Mouse (Mus musculus): ENCODE results near the gene Hils1. TPM values are rescaled to one million over a fixed set of nuclear protein-coding genes. Genes with fewer than 3 reads are reported as not detected.

Hils1 gene
- not detected in 2 replicates for polyA plus RNA-seq (2015; fragmentation: Nextera tagmentation; extraction: Ambion mirVana)

GRCm38 (mm10) chr11:94967419-94967818 lies at the start of gene Hils1:
Gene Hils1, plus strand, starts transcription at chr11:94967593.
- no peak for ATAC-seq (ENCODE audit: insufficient read depth, low FRiP score)
- Histone ChIP-seq H3K4me3 (replicated peaks; ENCODE audit: low read length) (no peak within 1 kb of the TSS), H3K4me2 (ENCODE audit: low read depth, low read length) (no peak within 1 kb of the TSS), H3K9ac (ENCODE audit: low read length) (no peak within 1 kb of the TSS), H3K36me3 (ENCODE audit: control insufficient read depth, insufficient read depth, low read length) (no peaks in the 10 kb centered on the region), H3K9me3 (replicated peaks; ENCODE audit: control insufficient read depth, low read length) (no peaks in the 10 kb centered on the region), H3K27me3 (ENCODE audit: control insufficient read depth, insufficient read depth, low read length) (no peaks in the 10 kb centered on the region; the same call in 1 of the 2 replicates), H3K27ac (ENCODE audit: low read length) (no peak within 1 kb of the TSS), H3K4me1 (ENCODE audit: control insufficient read depth, insufficient read depth, low read length) (no peaks in the 10 kb centered on the region)
- 36% methylated on average over 4 of the region's 4 CpGs for WGBS

DNA sequence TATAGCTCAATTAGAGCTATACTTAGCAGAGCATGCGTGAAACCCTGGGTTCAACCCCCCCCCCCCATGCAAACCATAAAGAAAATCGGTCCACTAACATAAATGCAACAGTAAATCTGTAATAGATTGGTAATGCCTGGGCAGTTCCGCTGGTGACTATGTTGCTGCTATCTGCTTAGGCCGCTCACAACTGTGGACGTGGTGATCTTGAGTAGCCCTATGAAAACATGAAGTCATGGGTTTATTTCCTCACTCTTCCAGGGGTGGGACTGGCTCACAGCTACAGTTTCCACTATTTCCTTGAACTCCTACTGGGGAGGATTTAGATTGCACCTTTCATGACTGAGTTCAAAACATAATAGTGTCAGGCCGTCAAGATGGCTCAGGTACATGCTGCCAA lies 49.7 kb upstream of the Hils1 start:
- H3K9ac ChIP-seq (ENCODE audit: low read length) = no peak overlapping the region
- H3K4me2 ChIP-seq (ENCODE audit: low read depth, low read length) = no peak overlapping the region
- H3K27me3 ChIP-seq (ENCODE audit: control insufficient read depth, insufficient read depth, low read length) = no peaks in the 10 kb centered on the region
- peak; percentile 42; the same call in 1 of the 2 replicates for ATAC-seq (ENCODE audit: insufficient read depth, low FRiP score)
- peak overlapping the region; percentile 74 for H3K27ac ChIP-seq (ENCODE audit: low read length)
- WGBS = 54% methylated on average over 6 of the region's 6 CpGs
- no peaks in the 10 kb centered on the region for H3K9me3 ChIP-seq (replicated peaks; ENCODE audit: control insufficient read depth, low read length)
- peaks cover 26% of the 10 kb centered on the region for H3K4me1 ChIP-seq (ENCODE audit: control insufficient read depth, insufficient read depth, low read length)
- no peak overlapping the region for H3K4me3 ChIP-seq (replicated peaks; ENCODE audit: low read length)
- H3K36me3 ChIP-seq (ENCODE audit: control insufficient read depth, insufficient read depth, low read length) = no peaks in the 10 kb centered on the region

DNA sequence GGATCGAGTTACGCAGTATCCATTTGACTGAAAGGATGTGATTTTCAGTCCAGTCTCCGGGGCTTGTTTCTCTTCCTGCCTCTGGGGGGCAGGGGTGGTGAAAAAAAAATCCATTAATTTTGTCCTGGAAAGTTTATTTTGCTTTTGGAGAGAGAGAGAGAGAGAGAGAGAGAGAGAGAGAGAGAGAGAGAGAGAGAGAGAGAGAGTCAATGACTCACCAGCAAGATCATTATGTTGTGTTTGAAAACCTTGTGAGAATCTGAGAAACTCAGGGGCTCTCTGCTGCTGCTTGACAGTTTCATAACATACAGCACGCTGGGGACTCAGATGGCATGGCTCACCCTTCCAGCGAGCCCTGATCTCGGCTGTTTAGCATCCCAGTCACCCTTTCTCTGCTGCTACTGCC lies 46.4 kb upstream of the Hils1 start:
- Histone ChIP-seq H3K36me3 (ENCODE audit: control insufficient read depth, insufficient read depth, low read length) (no peaks in the 10 kb centered on the region), H3K4me2 (ENCODE audit: low read depth, low read length) (no peak overlapping the region), H3K27ac (ENCODE audit: low read length) (peak overlapping the region; percentile 49), H3K9me3 (replicated peaks; ENCODE audit: control insufficient read depth, low read length) (no peaks in the 10 kb centered on the region), H3K27me3 (ENCODE audit: control insufficient read depth, insufficient read depth, low read length) (no peaks in the 10 kb centered on the region), H3K4me3 (replicated peaks; ENCODE audit: low read length) (no peak overlapping the region), H3K4me1 (ENCODE audit: control insufficient read depth, insufficient read depth, low read length) (peaks cover 14% of the 10 kb centered on the region), H3K9ac (ENCODE audit: low read length) (no peak overlapping the region)
- WGBS = 19% methylated on average over 6 of the region's 6 CpGs
- no peak for ATAC-seq (ENCODE audit: insufficient read depth, low FRiP score)

DNA sequence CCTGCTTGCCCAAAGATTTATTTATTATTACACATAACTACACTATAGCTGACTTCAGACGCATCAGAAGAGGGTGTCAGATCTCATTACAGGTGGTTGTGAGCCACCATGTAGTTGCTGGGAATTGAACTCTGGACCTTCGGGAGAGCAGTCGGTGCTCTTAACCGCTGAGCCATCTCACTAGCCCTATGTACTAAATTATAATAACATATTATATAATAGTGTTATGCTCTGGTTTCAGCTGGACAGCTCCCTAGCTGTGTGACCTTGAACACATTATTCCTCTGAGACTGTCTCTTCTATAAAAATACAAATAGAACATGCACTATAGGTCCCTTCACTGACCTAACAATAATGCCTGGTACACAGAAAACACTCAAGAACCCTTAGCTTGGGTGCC lies 42.4 kb upstream of the Hils1 start:
- Histone ChIP-seq H3K9ac (ENCODE audit: low read length) (no peak overlapping the region), H3K4me3 (replicated peaks; ENCODE audit: low read length) (no peak overlapping the region), H3K4me1 (ENCODE audit: control insufficient read depth, insufficient read depth, low read length) (peaks cover 28% of the 10 kb centered on the region), H3K9me3 (replicated peaks; ENCODE audit: control insufficient read depth, low read length) (no peaks in the 10 kb centered on the region), H3K27me3 (ENCODE audit: control insufficient read depth, insufficient read depth, low read length) (no peaks in the 10 kb centered on the region), H3K36me3 (ENCODE audit: control insufficient read depth, insufficient read depth, low read length) (no peaks in the 10 kb centered on the region), H3K27ac (ENCODE audit: low read length) (no peak overlapping the region), H3K4me2 (ENCODE audit: low read depth, low read length) (no peak overlapping the region)
- no peak for ATAC-seq (ENCODE audit: insufficient read depth, low FRiP score)
- 86% methylated on average over 4 of the region's 4 CpGs for WGBS

GRCm38 (mm10) chr11:94926431-94926830 lies 41.0 kb upstream of the Hils1 start:
- H3K4me1 ChIP-seq (ENCODE audit: control insufficient read depth, insufficient read depth, low read length) = peaks cover 30% of the 10 kb centered on the region

DNA sequence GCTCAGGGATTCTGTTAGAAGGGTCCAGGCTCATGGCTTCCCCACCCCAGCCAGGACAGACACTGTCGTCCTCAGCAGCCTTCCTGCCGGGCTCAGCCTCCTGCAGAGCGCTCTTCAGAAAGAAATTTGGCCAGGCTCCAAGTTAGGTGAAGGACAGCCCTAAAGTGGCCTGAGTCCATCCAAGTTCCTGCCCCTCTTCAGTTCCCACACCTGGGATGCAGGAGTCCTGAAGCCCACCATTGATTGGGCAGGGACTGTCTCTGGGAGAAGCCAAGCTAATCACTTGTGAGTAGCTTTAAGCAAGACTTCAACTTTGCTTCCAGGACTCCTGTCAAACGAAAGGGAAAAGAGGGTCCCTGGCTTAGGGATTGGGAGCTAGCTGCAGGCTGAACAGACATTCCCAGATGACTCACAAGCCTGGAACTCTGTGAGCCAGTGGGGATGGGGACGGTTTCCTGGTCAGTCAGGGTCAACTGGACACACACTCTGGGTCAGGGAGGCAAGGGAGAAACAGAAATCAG lies 39.6 kb upstream of the Hils1 start:
- WGBS = 10% methylated on average over 5 of the region's 5 CpGs

More at GRCm38 (mm10) chr11:94926431-94926830, 41.0 kb upstream of the Hils1 start:
- Histone ChIP-seq H3K27ac (ENCODE audit: low read length) (peak overlapping the region; percentile 97), H3K9ac (ENCODE audit: low read length) (peak overlapping the region; percentile 2; the same call in 1 of the 2 replicates), H3K9me3 (replicated peaks; ENCODE audit: control insufficient read depth, low read length) (no peaks in the 10 kb centered on the region), H3K4me3 (replicated peaks; ENCODE audit: low read length) (no peak overlapping the region), H3K27me3 (ENCODE audit: control insufficient read depth, insufficient read depth, low read length) (no peaks in the 10 kb centered on the region; the same call in 1 of the 2 replicates), H3K36me3 (ENCODE audit: control insufficient read depth, insufficient read depth, low read length) (no peaks in the 10 kb centered on the region), H3K4me2 (ENCODE audit: low read depth, low read length) (no peak overlapping the region)
- 36% methylated on average over 11 of the region's 11 CpGs for WGBS
- ATAC-seq (ENCODE audit: insufficient read depth, low FRiP score) = no peak

GRCm38 (mm10) chr11:94928820-94929219 lies 38.6 kb upstream of the Hils1 start:
- peak; percentile 94 for ATAC-seq (ENCODE audit: insufficient read depth, low FRiP score)
- Histone ChIP-seq H3K9ac (ENCODE audit: low read length) (peak overlapping the region; percentile 67), H3K4me2 (ENCODE audit: low read depth, low read length) (peak overlapping the region; percentile 39), H3K4me3 (replicated peaks; ENCODE audit: low read length) (peak overlapping the region; percentile 19), H3K4me1 (ENCODE audit: control insufficient read depth, insufficient read depth, low read length) (peaks cover 42% of the 10 kb centered on the region), H3K36me3 (ENCODE audit: control insufficient read depth, insufficient read depth, low read length) (no peaks in the 10 kb centered on the region), H3K27me3 (ENCODE audit: control insufficient read depth, insufficient read depth, low read length) (no peaks in the 10 kb centered on the region; the same call in 1 of the 2 replicates), H3K9me3 (replicated peaks; ENCODE audit: control insufficient read depth, low read length) (no peaks in the 10 kb centered on the region), H3K27ac (ENCODE audit: low read length) (peak overlapping the region; percentile 97)
- 2% methylated on average over 13 of the region's 13 CpGs for WGBS

More for the DNA sequence above, 39.6 kb upstream of the Hils1 start:
- H3K36me3 ChIP-seq (ENCODE audit: control insufficient read depth, insufficient read depth, low read length) = no peaks in the 10 kb centered on the region
- H3K9me3 ChIP-seq (replicated peaks; ENCODE audit: control insufficient read depth, low read length) = no peaks in the 10 kb centered on the region
- H3K9ac ChIP-seq (ENCODE audit: low read length) = peak overlapping the region; percentile 61
- no peaks in the 10 kb centered on the region; the same call in 1 of the 2 replicates for H3K27me3 ChIP-seq (ENCODE audit: control insufficient read depth, insufficient read depth, low read length)
- H3K4me1 ChIP-seq (ENCODE audit: control insufficient read depth, insufficient read depth, low read length) = peaks cover 35% of the 10 kb centered on the region
- H3K4me3 ChIP-seq (replicated peaks; ENCODE audit: low read length) = no peak overlapping the region
- no peak for ATAC-seq (ENCODE audit: insufficient read depth, low FRiP score)
- H3K27ac ChIP-seq (ENCODE audit: low read length) = peak overlapping the region; percentile 97
- peak overlapping the region; percentile 39; the same call in 1 of the 2 replicates for H3K4me2 ChIP-seq (ENCODE audit: low read depth, low read length)

DNA sequence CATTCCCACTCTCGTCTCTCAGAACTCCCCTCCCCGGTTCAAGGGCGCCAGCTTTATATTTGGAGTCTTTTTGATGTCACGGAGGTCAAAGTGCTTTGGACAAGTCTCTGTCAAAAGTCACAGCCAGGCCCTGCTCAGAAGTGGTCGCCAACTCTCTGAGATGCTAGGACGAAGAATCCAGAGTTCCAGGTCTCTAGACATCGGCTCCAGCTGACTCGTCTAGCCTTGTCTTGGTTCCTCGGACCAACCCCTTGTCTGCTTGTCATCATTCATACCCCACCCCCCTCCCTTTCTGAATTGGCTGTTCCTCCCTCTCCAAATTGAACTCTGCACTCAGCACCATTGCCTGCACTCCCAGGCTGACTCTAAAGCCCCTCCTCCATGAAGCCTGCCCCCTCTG lies 37.8 kb upstream of the Hils1 start:
- Histone ChIP-seq H3K4me2 (ENCODE audit: low read depth, low read length) (0 out of 2 replicates have a peak overlapping the region, but pooled peaks have one; percentile 39), H3K9ac (ENCODE audit: low read length) (peak overlapping the region; percentile 36; the same call in 1 of the 2 replicates), H3K9me3 (replicated peaks; ENCODE audit: control insufficient read depth, low read length) (no peaks in the 10 kb centered on the region), H3K4me1 (ENCODE audit: control insufficient read depth, insufficient read depth, low read length) (peaks cover 48% of the 10 kb centered on the region), H3K27ac (ENCODE audit: low read length) (peak overlapping the region; percentile 97), H3K27me3 (ENCODE audit: control insufficient read depth, insufficient read depth, low read length) (no peaks in the 10 kb centered on the region; the same call in 1 of the 2 replicates), H3K36me3 (ENCODE audit: control insufficient read depth, insufficient read depth, low read length) (no peaks in the 10 kb centered on the region), H3K4me3 (replicated peaks; ENCODE audit: low read length) (no peak overlapping the region)
- 38% methylated on average over 9 of the region's 9 CpGs for WGBS
- ATAC-seq (ENCODE audit: insufficient read depth, low FRiP score) = no peak

DNA sequence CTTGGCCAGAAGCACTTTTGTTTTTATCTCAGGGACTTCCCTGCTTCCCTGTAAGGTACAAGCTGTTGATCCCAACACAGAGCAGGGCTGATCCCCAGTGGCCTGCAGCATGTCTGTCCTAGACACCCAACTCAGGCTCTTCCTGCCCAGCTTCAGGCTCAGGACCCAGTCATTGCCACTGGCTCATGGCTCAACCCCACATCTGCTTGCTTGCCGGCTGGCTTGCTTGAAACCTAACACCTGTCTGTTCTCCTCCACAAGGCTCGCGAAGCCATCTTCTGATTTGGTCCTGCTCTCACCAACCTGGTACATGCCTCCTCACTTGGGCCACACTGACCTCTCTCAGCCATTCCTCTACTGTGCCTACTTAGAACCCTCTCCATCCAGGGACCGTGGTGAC lies 37.2 kb upstream of the Hils1 start:
- WGBS = 49% methylated on average over 4 of the region's 4 CpGs
- peaks cover 51% of the 10 kb centered on the region for H3K4me1 ChIP-seq (ENCODE audit: control insufficient read depth, insufficient read depth, low read length)
- H3K27ac ChIP-seq (ENCODE audit: low read length) = peak overlapping the region; percentile 97
- no peaks in the 10 kb centered on the region for H3K9me3 ChIP-seq (replicated peaks; ENCODE audit: control insufficient read depth, low read length)
- ATAC-seq (ENCODE audit: insufficient read depth, low FRiP score) = no peak
- H3K27me3 ChIP-seq (ENCODE audit: control insufficient read depth, insufficient read depth, low read length) = no peaks in the 10 kb centered on the region; the same call in 1 of the 2 replicates
- H3K4me3 ChIP-seq (replicated peaks; ENCODE audit: low read length) = no peak overlapping the region
- no peaks in the 10 kb centered on the region for H3K36me3 ChIP-seq (ENCODE audit: control insufficient read depth, insufficient read depth, low read length)
- no peak overlapping the region for H3K4me2 ChIP-seq (ENCODE audit: low read depth, low read length)
- H3K9ac ChIP-seq (ENCODE audit: low read length) = no peak overlapping the region
